ENCODE assay signal across 9 mouse cellular contexts in genomic region chr11:3335651-3336216, GRCm38 (mm10). TPM values are rescaled to one million over a fixed set of nuclear protein-coding genes. Genes with fewer than 3 reads are reported as not detected.
A peak's percentile ranks its signal among the peaks of the same experiment; 100 is the strongest.
DNase-seq lines count a peak whose midpoint lies in the region; ATAC-seq and TF ChIP-seq lines count a peak whose summit lies in the region.
"Had no signal": no experiment of that assay in that cellular context is flagged by ENCODE, and none has a peak within 500 bp of the region (broad histone marks: within the 10 kb centered on the region; RNA-seq: fewer than 3 reads in every experiment).

No protein-coding gene starts in this region.

- in situ Hi-C loops in ES-E14 (cut with MboI; ENCODE audit: low sequenced_read_pairs in 2 of 2, unreplicated experiment in 2 of 2) = no loop called here

- no peaks in the 10 kb centered on the region for H3K27me3 ChIP-seq in midbrain, embryonic 14.5 days (ENCODE audit: control insufficient read depth, insufficient read depth, low read length)
- no peaks in the 10 kb centered on the region for H3K27me3 ChIP-seq in hindbrain, embryonic 14.5 days (ENCODE audit: control insufficient read depth, insufficient read depth, low read length)
- H3K27me3 ChIP-seq: lung, embryonic 15.5 days had no signal

- peak; percentile 81 to 85 for DNase-seq in B cell, adult 2 months
- DNase-seq in ES-E14 (ENCODE audit: low read depth, low spot score) = no peak
- DNase-seq in cerebellum, postnatal 36 days = peak; percentile 88 to 91
- DNase-seq in midbrain, embryonic 14.5 days = no peak
- no peak for DNase-seq in hindbrain, embryonic 14.5 days (ENCODE audit: low spot score)
- no peak for DNase-seq in urinary bladder, postnatal 25 days (ENCODE audit: low spot score)

- H3K27ac ChIP-seq in ES-E14 (ENCODE audit: insufficient read depth, low read depth, low read length, poor library complexity, severe bottlenecking) = peak overlapping the region; percentile 60
- no peak overlapping the region for H3K27ac ChIP-seq in midbrain, embryonic 14.5 days (replicated peaks; ENCODE audit: low read depth, low read length)
- no peak overlapping the region for H3K27ac ChIP-seq in hindbrain, embryonic 14.5 days

- H3K4me2 ChIP-seq in midbrain, embryonic 14.5 days (ENCODE audit: low read length) = no peak overlapping the region
- no peak overlapping the region for H3K4me2 ChIP-seq in hindbrain, embryonic 14.5 days (replicated peaks)
- H3K4me2 ChIP-seq: lung, embryonic 15.5 days had no signal

- peak overlapping the region; percentile 9; the same call in 1 of the 2 replicates for H3K9ac ChIP-seq in ES-E14 (ENCODE audit: insufficient read depth, low read depth, low read length, poor library complexity, severe bottlenecking)
- H3K9ac ChIP-seq in midbrain, embryonic 14.5 days (replicated peaks; ENCODE audit: low read length) = no peak overlapping the region
- no peak overlapping the region for H3K9ac ChIP-seq in hindbrain, embryonic 14.5 days
- H3K9ac ChIP-seq: lung, embryonic 15.5 days had no signal

- ATAC-seq in inflammation-experienced regulatory T-cells, adult 6 months = peak; percentile 64
- peak; percentile 25; the same call in 1 of the 2 replicates for ATAC-seq in megakaryocyte-erythroid progenitor cell, adult 5-6 weeks (replicated peaks; ENCODE audit: low FRiP score, low TSS enrichment, poor library complexity, severe bottlenecking)
- no peak for ATAC-seq in midbrain, embryonic 14.5 days (ENCODE audit: low FRiP score, low TSS enrichment)
- no peak for ATAC-seq in hindbrain, embryonic 14.5 days (ENCODE audit: low FRiP score)

- no peaks in the 10 kb centered on the region; the same call in 1 of the 2 replicates for H3K36me3 ChIP-seq in ES-E14 (ENCODE audit: control insufficient read depth, insufficient read depth, low read length, poor library complexity, severe bottlenecking)
- peaks cover 10% of the 10 kb centered on the region; the same call in 1 of the 2 replicates for H3K36me3 ChIP-seq in midbrain, embryonic 14.5 days (ENCODE audit: control insufficient read depth, insufficient read depth, low read length)
- H3K36me3 ChIP-seq in hindbrain, embryonic 14.5 days (replicated peaks; ENCODE audit: control insufficient read depth, insufficient read depth) = peaks cover 10% of the 10 kb centered on the region; the same call in 1 of the 2 replicates
- H3K36me3 ChIP-seq: lung, embryonic 15.5 days had no signal

- WGBS in midbrain, embryonic 14.5 days = 63% methylated on average over 11 of the region's 11 CpGs
- WGBS in hindbrain, embryonic 14.5 days = 48% methylated on average over 11 of the region's 11 CpGs

- peak overlapping the region in 1 of 2 experiments; percentile 46; a peak in 2 of 4 replicates for H3K4me3 ChIP-seq in ES-E14 (ENCODE audit: insufficient read depth in 1 of 2, low read depth in 1 of 2, low read length in 2 of 2, poor library complexity in 1 of 2, severe bottlenecking in 1 of 2)
- H3K4me3 ChIP-seq in midbrain, embryonic 14.5 days (replicated peaks; ENCODE audit: low read depth, low read length) = no peak overlapping the region
- H3K4me3 ChIP-seq in hindbrain, embryonic 14.5 days (replicated peaks; ENCODE audit: low read length) = no peak overlapping the region
- H3K4me3 ChIP-seq: lung, embryonic 15.5 days had no signal

- no peaks in the 10 kb centered on the region for H3K9me3 ChIP-seq in ES-E14 (ENCODE audit: control insufficient read depth, insufficient read depth, low read depth, low read length)
- no peaks in the 10 kb centered on the region for H3K9me3 ChIP-seq in midbrain, embryonic 14.5 days (ENCODE audit: control insufficient read depth, low read length)
- H3K9me3 ChIP-seq in hindbrain, embryonic 14.5 days (ENCODE audit: control insufficient read depth, low read length) = no peaks in the 10 kb centered on the region
- H3K9me3 ChIP-seq: lung, embryonic 15.5 days had no signal

- H3K4me1 ChIP-seq in ES-E14 (ENCODE audit: control insufficient read depth in 2 of 2, insufficient read depth in 2 of 2, low read length in 2 of 2, poor library complexity in 1 of 2) = peaks cover 13 to 38% of the 10 kb centered on the region in 2 experiments
- peaks cover 21% of the 10 kb centered on the region for H3K4me1 ChIP-seq in midbrain, embryonic 14.5 days (ENCODE audit: control insufficient read depth, insufficient read depth, low read length)
- peaks cover 28% of the 10 kb centered on the region for H3K4me1 ChIP-seq in hindbrain, embryonic 14.5 days (replicated peaks; ENCODE audit: control insufficient read depth, insufficient read depth, low read length)

TF ChIP-seq in ES-E14, 5 proteins besides CTCF, POLR2A, EP300 and RAD21:
- TF ChIP-seq CHD2 (IDR thresholded peaks at IDR 0.05; ENCODE audit: low read depth, low read length) (no peak), HCFC1 (IDR thresholded peaks at IDR 0.05; ENCODE audit: borderline replicate concordance, insufficient read depth, low read length) (no peak), ZC3H11A (IDR thresholded peaks at IDR 0.05; ENCODE audit: borderline replicate concordance, low read depth, low read length) (no peak), ZNF384 (IDR thresholded peaks at IDR 0.05; ENCODE audit: low read depth, low read length) (no peak), MAFK (IDR thresholded peaks at IDR 0.05; ENCODE audit: insufficient read depth, low read depth, low read length) (no peak)
TF ChIP-seq in ES-E14: peak in this region for 0.

RNA-seq across cellular contexts. Expression of gene Pik3ip1, which starts 5.5 kb away (rescaled TPM):
- total RNA-seq in ES-E14 (2012; rRNA removed) = 8.5 and 16.1 TPM in 2 replicates
- polyA plus RNA-seq in inflammation-experienced regulatory T-cells, adult 6 months (2017; shearing (Covaris generic)) = 10 to 100 TPM; 11.5 to 59.1 (median 35.3) TPM
- total RNA-seq in megakaryocyte-erythroid progenitor cell, adult 5-6 weeks (2014; fragmentation: Nextera tagmentation) = 8.3 and 20.5 TPM in 2 replicates
- total RNA-seq in megakaryocyte-erythroid progenitor cell, adult 5-6 weeks (2017) = 17.5 and 28.1 TPM in 2 replicates
- 20.2 and 21.2 TPM in 2 replicates for polyA plus RNA-seq in midbrain, embryonic 14.5 days (2014; fragmentation: Nextera tagmentation; extraction: Ambion mirVana)
- polyA plus RNA-seq in hindbrain, embryonic 14.5 days (2014; fragmentation: Nextera tagmentation; extraction: Ambion mirVana) = 20.9 and 21.3 TPM in 2 replicates

RNA-seq across cellular contexts. Expression of gene Patz1, which starts 47.1 kb away (rescaled TPM):
- 61.8 and 63.5 TPM in 2 replicates for total RNA-seq in ES-E14 (2012; rRNA removed)
- 10 to 100 TPM; 15.5 to 19.6 (median 16.0) TPM for polyA plus RNA-seq in inflammation-experienced regulatory T-cells, adult 6 months (2017; shearing (Covaris generic))
- total RNA-seq in megakaryocyte-erythroid progenitor cell, adult 5-6 weeks (2014; fragmentation: Nextera tagmentation) = 89.5 and 92.4 TPM in 2 replicates
- 64.2 and 78.3 TPM in 2 replicates for total RNA-seq in megakaryocyte-erythroid progenitor cell, adult 5-6 weeks (2017)
- 61.9 and 78.7 TPM in 2 replicates for polyA plus RNA-seq in midbrain, embryonic 14.5 days (2014; fragmentation: Nextera tagmentation; extraction: Ambion mirVana)
- polyA plus RNA-seq in hindbrain, embryonic 14.5 days (2014; fragmentation: Nextera tagmentation; extraction: Ambion mirVana) = 47.6 and 50.4 TPM in 2 replicates

Comparison
In these comparisons a context has a peak if more than half of its experiments do, and no peak if none do; other contexts are left out.
1. DNase-seq: peak in B cell, adult 2 months (2 of 2) and cerebellum, postnatal 36 days (2 of 2); none in ES-E14 (single experiment), midbrain, embryonic 14.5 days (single experiment), hindbrain, embryonic 14.5 days (single experiment) and urinary bladder, postnatal 25 days (single experiment).
2. ATAC-seq: peak in inflammation-experienced regulatory T-cells, adult 6 months (single experiment) and megakaryocyte-erythroid progenitor cell, adult 5-6 weeks (single experiment); none in midbrain, embryonic 14.5 days (single experiment) and hindbrain, embryonic 14.5 days (single experiment).